Mouse (Mus musculus): ENCODE results near the gene Hist1h2ae.

Gene Hist1h2ae

GRCm38 (mm10) chr13:23521703-23522102 is 49.3 kb downstream of the Hist1h2ae start:
- peak in 1 of 2 experiments; percentile 64 for DNase-seq (ENCODE audit: low spot score in 2 of 2)
